Mouse (Mus musculus): ENCODE measurements around the gene Six4.

GRCm38 (mm10) chr12:73111561-73112325, 1.5 kb downstream of the Six4 start:
- TF ChIP-seq CTCF (IDR thresholded peaks at IDR 0.05; ENCODE audit: extremely low read depth, insufficient read depth, low read length) (no peak), POLR2A (IDR thresholded peaks at IDR 0.05; ENCODE audit: extremely low read depth, insufficient read depth, low read length) (no peak)

All from cortical plate, adult 2 months (tissue).